Mouse (Mus musculus): Measurements from ENCODE around the gene Krt76. TPM values are rescaled to one million over a fixed set of nuclear protein-coding genes. Genes with fewer than 3 reads are reported as not detected.

The Krt76 gene
- not detected for total RNA-seq (2021)

GRCm38 (mm10) chr15:101892820-101893219, at the start of gene Krt76:
Gene Krt76 (minus strand): TSS chr15:101892920.
- intact Hi-C loops (cut with DNase I): no loop called here
- DNase-seq (ENCODE audit: low spot score in 2 of 2): no peak

- intact Hi-C loops (cut with DNase I): no loop called here
- peak in 1 of 2 experiments; percentile 8 for DNase-seq (ENCODE audit: low spot score in 2 of 2)
These were observed 49.2 kb upstream of the Krt76 start for GRCm38 (mm10) chr15:101941948-101942347.

GRCm38 (mm10) chr15:101940274-101940829, 47.6 kb upstream of the Krt76 start, which contains the start of gene Krt79:
Gene Krt79 (minus strand): TSS chr15:101940324.
- intact Hi-C loops (cut with DNase I): no loop called here

GRCm38 (mm10) chr15:101938600-101939308, 46.0 kb upstream of the Krt76 start:
- DNase-seq (ENCODE audit: low spot score in 2 of 2): no peak
- intact Hi-C loops (cut with DNase I): no loop called here

More at GRCm38 (mm10) chr15:101940274-101940829, 47.6 kb upstream of the Krt76 start, which contains the start of gene Krt79:
- no peak for DNase-seq (ENCODE audit: low spot score in 2 of 2)

- intact Hi-C loops (cut with DNase I): no loop called here
- DNase-seq (ENCODE audit: low spot score in 2 of 2): no peak
These were observed 40.3 kb upstream of the Krt76 start for GRCm38 (mm10) chr15:101933024-101933423.

GRCm38 (mm10) chr15:101929666-101930065, 36.9 kb upstream of the Krt76 start:
- intact Hi-C loops (cut with DNase I): no loop called here
- DNase-seq (ENCODE audit: low spot score in 2 of 2): no peak

- intact Hi-C loops (cut with DNase I): no loop called here
- DNase-seq (ENCODE audit: low spot score in 2 of 2): no peak
These were observed 36.4 kb upstream of the Krt76 start for GRCm38 (mm10) chr15:101929087-101929486.

GRCm38 (mm10) chr15:101927340-101928080, 34.8 kb upstream of the Krt76 start:
- no peak for DNase-seq (ENCODE audit: low spot score in 2 of 2)
- intact Hi-C loops (cut with DNase I): no loop called here

- intact Hi-C loops (cut with DNase I): no loop called here
- no peak for DNase-seq (ENCODE audit: low spot score in 2 of 2)
These were observed 32.3 kb upstream of the Krt76 start for GRCm38 (mm10) chr15:101925041-101925440.

- intact Hi-C loops (cut with DNase I): no loop called here
- no peak for DNase-seq (ENCODE audit: low spot score in 2 of 2)
These were observed 31.9 kb upstream of the Krt76 start, which contains the start of gene Krt4 for GRCm38 (mm10) chr15:101924635-101925034. Gene Krt4 (minus strand): TSS chr15:101924735.

- intact Hi-C loops (cut with DNase I): no loop called here
- no peak for DNase-seq (ENCODE audit: low spot score in 2 of 2)
These were observed 29.6 kb upstream of the Krt76 start for GRCm38 (mm10) chr15:101922296-101922695.

- intact Hi-C loops (cut with DNase I): no loop called here
- no peak for DNase-seq (ENCODE audit: low spot score in 2 of 2)
These were observed 23.4 kb upstream of the Krt76 start for GRCm38 (mm10) chr15:101916072-101916471.

- intact Hi-C loops (cut with DNase I): loop anchor here (5.0 kb wide), 1 partner anchor 318 kb away; no protein-coding TSS in a partner anchor
- no peak for DNase-seq (ENCODE audit: low spot score in 2 of 2)
These were observed 12.1 kb upstream of the Krt76 start for GRCm38 (mm10) chr15:101904849-101905248.

GRCm38 (mm10) chr15:101902171-101903149, 9.7 kb upstream of the Krt76 start:
- intact Hi-C loops (cut with DNase I): no loop called here
- no peak for DNase-seq (ENCODE audit: low spot score in 2 of 2)

- DNase-seq (ENCODE audit: low spot score in 2 of 2): no peak
- intact Hi-C loops (cut with DNase I): loop anchor here (5.0 kb wide), 1 partner anchor 162 kb away; no protein-coding TSS in a partner anchor
These were observed 2.5 kb upstream of the Krt76 start for GRCm38 (mm10) chr15:101895216-101895615.

GRCm38 (mm10) chr15:101879776-101880175, 12.9 kb downstream of the Krt76 start:
- no peak for DNase-seq (ENCODE audit: low spot score in 2 of 2)
- intact Hi-C loops (cut with DNase I): loop anchor here (5.0 kb wide), 1 partner anchor 77 kb away; the partner anchor contains the start of gene Krt73

- no peak for DNase-seq (ENCODE audit: low spot score in 2 of 2)
- intact Hi-C loops (cut with DNase I): loop anchor here (5.0 kb wide), 1 partner anchor 76 kb away; the partner anchor contains the start of gene Krt73
These were observed 14.7 kb downstream of the Krt76 start for GRCm38 (mm10) chr15:101878041-101878440.

- intact Hi-C loops (cut with DNase I): no loop called here
- DNase-seq (ENCODE audit: low spot score in 2 of 2): no peak
These were observed 18.3 kb downstream of the Krt76 start for GRCm38 (mm10) chr15:101874383-101874782.

GRCm38 (mm10) chr15:101873231-101873630, 19.5 kb downstream of the Krt76 start:
- DNase-seq (ENCODE audit: low spot score in 2 of 2): peak in 1 of 2 experiments; percentile 60
- intact Hi-C loops (cut with DNase I): no loop called here

All from left cerebral cortex, postnatal 25 days (tissue).